Mouse (Mus musculus): Measurements from ENCODE around the gene Gprc5c. TPM values are rescaled to one million over a fixed set of nuclear protein-coding genes. Genes with fewer than 3 reads are reported as not detected.

Gprc5c gene
- total RNA-seq (2012; rRNA removed) (not detected in 2 replicates), polyA plus RNA-seq (2012; ENCODE audit: insufficient read depth in 1 of 2, insufficient read length in 2 of 2, low read depth in 1 of 2, low replicate concordance in 2 of 2, missing spikeins in 1 of 2) (not detected)

DNA sequence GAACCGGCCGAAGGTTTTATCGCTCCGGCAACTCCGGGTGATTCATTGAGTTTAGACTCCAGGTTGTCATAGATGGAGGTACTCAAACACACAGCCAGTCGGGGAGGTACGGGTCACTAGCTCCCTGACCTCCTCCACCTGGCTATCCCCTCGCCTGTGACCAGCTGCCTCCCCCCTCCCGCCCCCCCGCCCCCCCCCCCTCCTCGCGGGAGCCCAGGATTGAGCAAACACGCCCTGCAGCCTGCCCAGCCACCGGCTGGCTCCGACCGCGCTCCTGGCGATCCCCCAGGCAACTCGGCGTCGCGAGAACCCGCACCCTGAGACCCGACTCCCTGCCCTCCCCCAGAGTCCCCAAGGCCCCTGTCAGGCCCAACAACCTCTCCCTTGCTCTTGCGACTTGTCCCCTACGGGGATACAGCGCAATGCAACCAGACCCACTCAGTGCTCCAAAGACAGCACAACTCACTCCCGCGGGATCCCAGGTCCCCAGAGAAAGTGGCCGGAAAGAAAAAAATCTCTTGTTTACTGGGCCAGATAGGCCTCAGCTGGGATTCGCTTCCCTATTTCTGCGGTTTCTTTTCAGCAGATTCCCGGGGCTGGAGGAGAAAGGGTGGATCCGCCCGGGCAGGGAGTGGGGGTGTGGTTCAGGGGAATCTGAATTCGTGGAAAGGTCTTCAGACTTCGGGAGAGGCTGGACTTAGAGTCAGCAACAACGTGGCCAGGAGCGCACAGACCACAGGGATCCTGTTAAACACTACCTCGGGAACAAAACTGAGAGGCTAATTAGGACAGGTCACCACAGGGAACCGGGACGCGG lies at the start of gene Gprc5c:
TSS of gene Gprc5c (plus strand) at position 701 of the 817 bp plus-strand sequence.
- no peak for DNase-seq (ENCODE audit: low read depth, low spot score)
- Histone ChIP-seq H3K4me3 (ENCODE audit: control insufficient read depth in 1 of 2, insufficient read depth in 1 of 2, low read depth in 2 of 2, low read length in 2 of 2) (no peak within 1 kb of the TSS), H3K4me1 (ENCODE audit: control insufficient read depth in 1 of 2, insufficient read depth in 2 of 2, low read length in 2 of 2) (no peaks in the 10 kb centered on the region), H3K9ac (ENCODE audit: control insufficient read depth, low read depth, low read length, poor library complexity, severe bottlenecking) (no peak within 1 kb of the TSS), H3K9me3 (replicated peaks; ENCODE audit: insufficient read depth, low read length) (no peaks in the 10 kb centered on the region), H3K27ac (ENCODE audit: control insufficient read depth, low read depth, low read length) (no peak within 1 kb of the TSS), H3K36me3 (ENCODE audit: control insufficient read depth in 1 of 2, insufficient read depth in 2 of 2, low read length in 2 of 2) (no peaks in the 10 kb centered on the region), H3K27me3 (ENCODE audit: control insufficient read depth in 1 of 2, insufficient read depth in 2 of 2, low read length in 2 of 2) (no peaks in the 10 kb centered on the region), H3K79me2 (ENCODE audit: control insufficient read depth, insufficient read depth, low read length, poor library complexity) (no peaks in the 10 kb centered on the region)
- TF ChIP-seq JUND (IDR thresholded peaks at IDR 0.05; ENCODE audit: low read depth, low read length) (no peak), KAT2A (conservative IDR thresholded peaks at IDR 0.05; ENCODE audit: low read depth, low read length) (no peak), GABPA (IDR thresholded peaks at IDR 0.05; ENCODE audit: low read depth, low read length) (no peak), CTCF (IDR thresholded peaks at IDR 0.05 in 2 of 3, conservative IDR thresholded peaks at IDR 0.05 in 1 of 3; ENCODE audit: control insufficient read depth in 1 of 3, insufficient read depth in 1 of 3, low read depth in 2 of 3, low read length in 3 of 3, poor library complexity in 1 of 3, severe bottlenecking in 1 of 3) (no peak), TCF12 (IDR thresholded peaks at IDR 0.05; ENCODE audit: low read depth, low read length) (no peak), NELFE (IDR thresholded peaks at IDR 0.05; ENCODE audit: low read depth, low read length) (no peak), UBTF (IDR thresholded peaks at IDR 0.05; ENCODE audit: borderline replicate concordance, insufficient read depth, low read depth, low read length) (no peak), E2F4 (IDR thresholded peaks at IDR 0.05; ENCODE audit: borderline replicate concordance, low read depth, low read length) (no peak), HCFC1 (IDR thresholded peaks at IDR 0.05; ENCODE audit: low read depth, low read length) (no peak), CHD2 (IDR thresholded peaks at IDR 0.05; ENCODE audit: low read length) (no peak), SIN3A (IDR thresholded peaks at IDR 0.05; ENCODE audit: low read length) (no peak), USF2 (IDR thresholded peaks at IDR 0.05; ENCODE audit: borderline replicate concordance in 1 of 2, insufficient read depth in 1 of 2, low read depth in 1 of 2, low read length in 2 of 2) (no peak), ELF1 (IDR thresholded peaks at IDR 0.05; ENCODE audit: low read depth, low read length) (no peak), MXI1 (IDR thresholded peaks at IDR 0.05; ENCODE audit: low read depth, low read length) (no peak), NRF1 (IDR thresholded peaks at IDR 0.05; ENCODE audit: insufficient read depth, low read depth, low read length, poor library complexity, severe bottlenecking) (no peak), GATA1 (IDR thresholded peaks at IDR 0.05; ENCODE audit: low read depth, low read length) (no peak), ZC3H11A (IDR thresholded peaks at IDR 0.05; ENCODE audit: low read depth, low read length) (no peak)

DNA sequence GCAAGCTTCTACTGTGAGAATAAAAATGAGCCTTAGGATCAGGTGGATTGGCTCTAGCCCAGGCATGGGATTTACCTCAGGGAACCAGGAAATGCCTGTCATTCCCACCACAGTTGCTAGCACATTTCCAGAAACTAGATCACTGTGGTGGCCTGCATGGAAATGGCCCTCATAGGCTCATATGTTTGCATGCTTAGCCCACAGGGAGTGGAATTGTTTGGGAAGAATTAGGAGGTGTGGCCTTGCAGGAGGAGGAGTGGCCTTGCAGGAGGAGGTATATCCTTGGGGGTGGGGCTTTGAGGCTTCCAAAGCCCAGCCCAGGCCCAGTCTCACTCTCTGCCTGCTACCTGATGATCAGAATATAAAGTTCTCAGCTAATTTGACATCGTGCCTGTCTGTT lies 49.0 kb upstream of the Gprc5c start:
- Histone ChIP-seq H3K79me2 (ENCODE audit: control insufficient read depth, insufficient read depth, low read length, poor library complexity) (no peaks in the 10 kb centered on the region), H3K4me3 (ENCODE audit: control insufficient read depth in 1 of 2, insufficient read depth in 1 of 2, low read depth in 2 of 2, low read length in 2 of 2) (no peak overlapping the region), H3K27ac (ENCODE audit: control insufficient read depth, low read depth, low read length) (no peak overlapping the region), H3K4me1 (ENCODE audit: control insufficient read depth in 1 of 2, insufficient read depth in 2 of 2, low read length in 2 of 2) (no peaks in the 10 kb centered on the region), H3K9ac (ENCODE audit: control insufficient read depth, low read depth, low read length, poor library complexity, severe bottlenecking) (no peak overlapping the region), H3K9me3 (replicated peaks; ENCODE audit: insufficient read depth, low read length) (no peaks in the 10 kb centered on the region; the same call in 1 of the 2 replicates), H3K27me3 (ENCODE audit: control insufficient read depth in 1 of 2, insufficient read depth in 2 of 2, low read length in 2 of 2) (no peaks in the 10 kb centered on the region), H3K36me3 (ENCODE audit: control insufficient read depth in 1 of 2, insufficient read depth in 2 of 2, low read length in 2 of 2) (no peaks in the 10 kb centered on the region)
- TF ChIP-seq CHD1 (IDR thresholded peaks at IDR 0.05; ENCODE audit: low read depth, low read length) (no peak), SIN3A (IDR thresholded peaks at IDR 0.05; ENCODE audit: low read length) (no peak), ETS1 (IDR thresholded peaks at IDR 0.05; ENCODE audit: low read depth, low read length) (no peak), SMC3 (IDR thresholded peaks at IDR 0.05; ENCODE audit: low read depth, low read length) (no peak), USF2 (IDR thresholded peaks at IDR 0.05; ENCODE audit: borderline replicate concordance in 1 of 2, insufficient read depth in 1 of 2, low read depth in 1 of 2, low read length in 2 of 2) (no peak), MAZ (IDR thresholded peaks at IDR 0.05; ENCODE audit: low read depth, low read length) (no peak), GABPA (IDR thresholded peaks at IDR 0.05; ENCODE audit: low read depth, low read length) (no peak), MAFK (IDR thresholded peaks at IDR 0.05; ENCODE audit: borderline replicate concordance, low read depth, low read length) (no peak)
- no peak for DNase-seq (ENCODE audit: low read depth, low spot score)
